30 mouse cellular contexts compared by ENCODE assay signal in the genomic region with DNA sequence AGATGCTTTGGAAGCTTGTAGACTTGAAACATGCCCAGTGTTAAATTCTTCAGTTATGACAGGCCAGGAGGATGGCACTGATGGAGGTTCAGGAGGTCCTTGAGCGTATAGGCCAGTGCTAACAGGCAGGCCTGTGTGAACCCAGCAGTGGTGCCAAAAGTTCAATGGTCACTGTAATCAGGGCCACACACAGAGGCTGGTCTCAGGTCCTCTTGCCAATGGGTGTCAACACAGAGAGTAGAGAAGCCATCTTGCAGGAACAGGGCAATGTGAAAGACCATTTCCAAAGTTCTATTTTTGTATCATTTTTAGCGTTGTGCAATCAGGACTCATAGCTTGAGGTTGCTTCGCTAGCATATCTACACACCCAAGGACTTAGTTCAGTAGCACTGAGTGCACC.
DNase-seq lines count a peak whose midpoint lies in the region; ATAC-seq and TF ChIP-seq lines count a peak whose summit lies in the region.
"Had no signal": no experiment of that assay in that cellular context is flagged by ENCODE, and none has a peak within 500 bp of the region (broad histone marks: within the 10 kb centered on the region; RNA-seq: fewer than 3 reads in every experiment).

No protein-coding gene starts in this region.

- no peaks in the 10 kb centered on the region for H3K4me1 ChIP-seq in kidney, adult 2 months (ENCODE audit: control insufficient read depth, insufficient read depth, low read length)
- peaks cover 3% of the 10 kb centered on the region; the same call in 1 of the 2 replicates for H3K4me1 ChIP-seq in liver, adult 2 months (ENCODE audit: control insufficient read depth, insufficient read depth, low read length)
- H3K4me1 ChIP-seq in liver, embryonic 12.5 days = no peaks in the 10 kb centered on the region
- H3K4me1 ChIP-seq: embryonic facial prominence, embryonic 13.5 days; embryonic facial prominence, embryonic 15.5 days; forebrain, embryonic 12.5 days had no signal

- 84% methylated on average over 3 of the region's 3 CpGs for WGBS in kidney, adult 2 months
- WGBS in liver, adult 2 months = 28% methylated on average over 3 of the region's 3 CpGs
- 72% methylated on average over 3 of the region's 3 CpGs for WGBS in liver, embryonic 12.5 days (ENCODE audit: insufficient replicate concordance)

- H3K79me2 ChIP-seq in liver, adult 2 months (ENCODE audit: control insufficient read depth, insufficient read depth, low read length) = no peaks in the 10 kb centered on the region

- no peaks in the 10 kb centered on the region for H3K27me3 ChIP-seq in kidney, adult 2 months (replicated peaks; ENCODE audit: control insufficient read depth, insufficient read depth, low read length)
- no peaks in the 10 kb centered on the region for H3K27me3 ChIP-seq in liver, adult 2 months (ENCODE audit: control insufficient read depth, insufficient read depth, low read length)
- no peaks in the 10 kb centered on the region for H3K27me3 ChIP-seq in liver, embryonic 12.5 days (replicated peaks)
- H3K27me3 ChIP-seq: CH12.LX; embryonic facial prominence, embryonic 13.5 days; embryonic facial prominence, embryonic 15.5 days had no signal

- H3K4me2 ChIP-seq in liver, embryonic 12.5 days = no peak overlapping the region
- H3K4me2 ChIP-seq: embryonic facial prominence, embryonic 13.5 days; embryonic facial prominence, embryonic 15.5 days; forebrain, embryonic 12.5 days had no signal

- ATAC-seq in liver, embryonic 12.5 days = no peak
- ATAC-seq: activated CD4-positive, CD25-positive, alpha-beta regulatory T cell, adult 4 months; CD4-positive, CD25-positive, alpha-beta regulatory T cell, adult 4 months; forebrain, embryonic 14.5 days; forebrain, embryonic 16.5 days; Patski had no signal

- peak; percentile 8 for DNase-seq in kidney, adult 2 months
- no peak for DNase-seq in kidney, postnatal 10 days
- peak; percentile 90 for DNase-seq in liver, adult 2 months (ENCODE audit: extremely low read depth, low read depth, low spot score)
- DNase-seq in 3T3-L1 (ENCODE audit: low read depth, low spot score) (peak; percentile 13), adipocyte (ENCODE audit: low spot score) (peak; percentile 27)
- no peak for DNase-seq in left cerebral cortex, adult 11 months (ENCODE audit: low spot score)
- no peak for DNase-seq in spleen, adult 12 weeks (ENCODE audit: low spot score)
- DNase-seq: adrenal gland, adult 8-10 months; adrenal gland, postnatal 25 days; B cell, adult 2 months; cerebellum, adult 11 months; cerebellum, adult 18-20 months; cerebellum, adult 8-10 months; cerebellum, adult 9-11 months; cerebellum, postnatal 14 days; cerebellum, postnatal 36 days; embryo, embryonic 11 days had no signal

- TF ChIP-seq CTCF in kidney, adult 2 months (conservative IDR thresholded peaks at IDR 0.05; ENCODE audit: insufficient read depth, insufficient read length, low read depth, low read length) = no peak
- TF ChIP-seq CTCF in liver, adult 2 months (IDR thresholded peaks at IDR 0.05; ENCODE audit: low read depth, low read length) = no peak

- TF ChIP-seq POLR2A in kidney, adult 2 months (IDR thresholded peaks at IDR 0.05; ENCODE audit: low read depth, low read length) = no peak
- no peak for TF ChIP-seq POLR2A in liver, adult 2 months (IDR thresholded peaks at IDR 0.05; ENCODE audit: extremely low read depth, insufficient read depth, low read length)

- H3K9me3 ChIP-seq in liver, embryonic 12.5 days (replicated peaks) = no peaks in the 10 kb centered on the region
- H3K9me3 ChIP-seq: embryonic facial prominence, embryonic 13.5 days; embryonic facial prominence, embryonic 15.5 days; forebrain, embryonic 10.5 days; forebrain, embryonic 12.5 days; G1E had no signal

- no peak overlapping the region for H3K27ac ChIP-seq in kidney, adult 2 months (ENCODE audit: insufficient read depth, low read depth, low read length)
- no peak overlapping the region for H3K27ac ChIP-seq in liver, adult 2 months (replicated peaks; ENCODE audit: insufficient read depth, low read depth, low read length)
- H3K27ac ChIP-seq in liver, embryonic 12.5 days = no peak overlapping the region
- H3K27ac ChIP-seq: embryonic facial prominence, embryonic 13.5 days; embryonic facial prominence, embryonic 15.5 days; forebrain, embryonic 10.5 days; forebrain, embryonic 12.5 days had no signal

- no peak overlapping the region for H3K4me3 ChIP-seq in kidney, adult 2 months (ENCODE audit: insufficient read depth, low read depth, low read length)
- H3K4me3 ChIP-seq in liver, adult 2 months (ENCODE audit: insufficient read depth, low read depth, low read length) = no peak overlapping the region
- no peak overlapping the region for H3K4me3 ChIP-seq in liver, embryonic 12.5 days
- H3K4me3 ChIP-seq: embryonic facial prominence, embryonic 13.5 days; embryonic facial prominence, embryonic 15.5 days; erythroblast, embryonic 14.5 days; forebrain, embryonic 10.5 days; forebrain, embryonic 12.5 days had no signal

- H3K36me3 ChIP-seq in kidney, adult 2 months (ENCODE audit: control insufficient read depth, insufficient read depth, low read length) = no peaks in the 10 kb centered on the region
- no peaks in the 10 kb centered on the region for H3K36me3 ChIP-seq in liver, adult 2 months (ENCODE audit: control insufficient read depth, insufficient read depth, low read length)
- H3K36me3 ChIP-seq in liver, embryonic 12.5 days = no peaks in the 10 kb centered on the region
- H3K36me3 ChIP-seq: embryonic facial prominence, embryonic 13.5 days; embryonic facial prominence, embryonic 15.5 days; forebrain, embryonic 10.5 days; forebrain, embryonic 12.5 days; G1E had no signal

- no peak overlapping the region for H3K9ac ChIP-seq in liver, adult 2 months (ENCODE audit: low read depth, low read length)
- no peak overlapping the region for H3K9ac ChIP-seq in liver, embryonic 12.5 days
- H3K9ac ChIP-seq: embryonic facial prominence, embryonic 13.5 days; embryonic facial prominence, embryonic 15.5 days; forebrain, embryonic 12.5 days had no signal

Comparison
In these comparisons a context has a peak if more than half of its experiments do, and no peak if none do; other contexts are left out.
1. DNase-seq: peak in kidney, adult 2 months (single experiment), liver, adult 2 months (single experiment), 3T3-L1 (single experiment) and adipocyte (single experiment); none in kidney, postnatal 10 days (single experiment), left cerebral cortex, adult 11 months (single experiment) and spleen, adult 12 weeks (single experiment).